Mouse (Mus musculus) megakaryocyte progenitor cell, adult 5-6 weeks (primary cell): ENCODE measurements around the gene Rapsn. TPM values are rescaled to one million over a fixed set of nuclear protein-coding genes. Genes with fewer than 3 reads are reported as not detected.

ENCODE experiments used
- ATAC-seq: replicated peaks from 2 replicates; pipeline ENCODE4 v1.8.0; 2016; ENCODE audit warnings: mild to moderate bottlenecking, moderate TSS enrichment, inconsistent platforms; ENCODE audit not compliant: poor library complexity
- total RNA-seq, 2 experiments: library from RNA; stranded (forward) in 1 of 2; stranded (reverse) in 1 of 2; fragments of 157-497, 149-512 nt in 1 of 2; fragments of 200-1000 nt in 1 of 2; gene quantifications; 2 replicates each; pipeline versions ENCODE4 v1.2.3 to v1.2.4; 2015 to 2017

Rapsn gene
- total RNA-seq, 2 experiments from 2014 or later = 2.7 to 4.1 TPM

DNA sequence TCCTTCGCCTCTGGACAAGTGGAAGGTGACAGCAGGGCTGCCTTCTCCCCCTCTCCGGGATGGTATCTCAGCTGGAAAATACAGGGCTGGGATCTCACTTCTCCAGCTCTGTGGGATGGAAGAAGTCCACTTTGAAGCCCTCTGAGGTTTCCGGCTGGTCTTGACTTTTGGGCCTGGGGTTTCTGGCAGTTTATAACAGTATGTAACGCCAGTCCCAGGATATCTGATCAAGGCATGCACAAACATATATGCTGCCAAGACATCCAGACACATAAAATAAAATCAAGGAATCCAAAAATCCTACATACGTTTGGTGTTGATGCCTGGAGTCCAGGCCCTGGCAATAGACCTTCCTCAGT lies 43.6 kb downstream of the Rapsn start:
- no peak for ATAC-seq

DNA sequence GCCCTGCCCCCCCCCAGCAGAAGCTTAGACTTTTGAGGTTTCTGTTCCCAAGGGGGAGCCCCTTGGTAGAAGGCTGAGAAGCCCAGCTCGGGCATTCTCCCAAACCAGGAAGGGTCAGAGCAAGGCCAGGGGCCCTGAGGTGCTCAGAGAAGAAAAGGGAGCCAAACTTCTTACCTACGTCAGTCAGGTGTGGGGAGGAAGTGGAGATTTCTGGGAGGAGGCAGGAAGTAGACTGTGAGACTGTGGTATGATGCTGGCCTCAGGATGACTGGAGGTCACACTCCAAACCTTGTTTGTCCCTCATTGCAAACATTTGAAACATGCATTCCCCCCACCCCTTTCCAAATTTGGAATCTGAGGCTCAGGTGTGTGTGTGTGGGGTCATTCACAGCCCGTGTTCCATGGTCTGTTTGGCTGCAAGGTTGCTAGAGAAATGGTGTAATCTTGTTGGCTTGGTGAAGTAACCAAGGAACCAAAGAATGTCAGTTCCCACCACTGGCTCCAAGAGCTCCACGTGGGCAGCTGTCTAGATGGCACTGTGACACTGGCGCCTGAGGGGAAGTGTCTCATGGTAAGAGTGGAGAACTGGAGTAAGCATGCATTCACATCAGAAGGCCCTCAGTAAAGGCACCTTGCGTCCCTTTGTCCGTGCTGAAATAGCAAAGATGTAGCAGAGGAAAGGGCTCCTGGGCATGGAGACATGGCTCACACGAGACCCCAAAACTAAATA lies 45.5 kb downstream of the Rapsn start:
- peak; percentile 43 for ATAC-seq

DNA sequence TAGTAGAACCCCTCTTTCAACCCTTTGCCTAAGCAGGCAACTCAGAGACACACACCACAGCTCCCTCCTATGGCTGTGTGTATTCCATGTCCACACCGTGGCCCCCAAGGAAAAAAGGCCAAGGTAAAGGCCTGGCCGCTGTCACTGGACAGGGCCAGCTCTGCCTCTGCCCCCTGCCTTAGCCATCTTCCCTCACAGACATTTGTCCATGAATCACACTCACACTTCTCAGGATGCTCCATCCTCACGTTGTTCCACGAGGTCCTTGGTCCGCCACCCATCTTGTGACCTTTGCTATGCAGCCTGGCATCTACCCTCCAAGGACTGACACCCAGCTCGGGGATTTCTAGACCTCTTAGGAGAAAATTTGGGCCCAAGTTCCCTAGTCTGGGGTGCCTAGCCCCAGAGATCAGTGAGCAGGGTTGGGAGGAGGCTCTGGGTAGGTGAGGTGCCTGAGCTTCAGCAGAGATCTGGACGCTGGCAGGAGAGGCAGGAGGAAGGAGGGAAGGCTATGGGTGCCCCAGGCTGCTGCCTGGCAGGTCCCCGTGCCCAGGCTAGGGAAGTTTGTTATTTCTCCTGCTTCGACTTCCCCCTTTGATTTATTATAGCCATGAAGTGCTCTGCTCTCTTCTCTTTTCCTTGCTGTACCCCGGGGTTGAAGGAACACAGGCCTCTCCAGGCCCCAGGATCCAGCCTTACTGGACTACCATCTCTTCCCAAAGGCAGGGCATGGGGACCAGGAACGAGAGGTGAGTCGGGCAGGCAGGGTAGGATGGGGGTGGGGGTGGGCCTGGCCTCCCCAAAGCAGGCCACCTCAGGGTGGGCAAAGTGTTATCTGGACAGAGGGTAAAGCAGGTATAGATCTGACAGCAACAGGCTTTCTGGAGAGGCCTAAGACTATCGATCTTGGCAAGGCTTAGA lies 46.6 kb downstream of the Rapsn start, which contains the start of gene Spi1:
Gene Spi1, plus strand, starts transcription at position 616 of the 921 bp plus-strand sequence.
- no peak for ATAC-seq

DNA sequence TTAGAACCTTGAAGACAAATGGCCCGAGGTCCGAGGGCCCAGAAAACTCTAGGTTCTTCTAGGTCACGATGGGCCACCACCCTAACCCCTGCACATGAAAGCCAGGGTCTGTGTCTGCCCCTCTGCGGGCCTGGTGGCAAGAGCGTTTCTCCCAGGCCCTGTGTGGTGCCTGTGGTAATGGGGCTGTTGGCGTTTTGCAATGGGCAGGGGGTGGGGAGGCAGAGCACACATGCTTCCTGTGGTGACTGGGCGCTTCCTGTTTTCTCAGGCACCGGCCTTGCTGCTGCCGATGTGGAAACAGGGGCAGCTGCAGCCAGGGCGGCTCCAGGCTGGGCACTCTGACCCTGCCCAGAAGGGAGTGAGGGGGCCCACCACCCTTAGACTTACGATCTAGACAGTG lies 47.4 kb downstream of the Rapsn start:
- ATAC-seq = peak; percentile 71

DNA sequence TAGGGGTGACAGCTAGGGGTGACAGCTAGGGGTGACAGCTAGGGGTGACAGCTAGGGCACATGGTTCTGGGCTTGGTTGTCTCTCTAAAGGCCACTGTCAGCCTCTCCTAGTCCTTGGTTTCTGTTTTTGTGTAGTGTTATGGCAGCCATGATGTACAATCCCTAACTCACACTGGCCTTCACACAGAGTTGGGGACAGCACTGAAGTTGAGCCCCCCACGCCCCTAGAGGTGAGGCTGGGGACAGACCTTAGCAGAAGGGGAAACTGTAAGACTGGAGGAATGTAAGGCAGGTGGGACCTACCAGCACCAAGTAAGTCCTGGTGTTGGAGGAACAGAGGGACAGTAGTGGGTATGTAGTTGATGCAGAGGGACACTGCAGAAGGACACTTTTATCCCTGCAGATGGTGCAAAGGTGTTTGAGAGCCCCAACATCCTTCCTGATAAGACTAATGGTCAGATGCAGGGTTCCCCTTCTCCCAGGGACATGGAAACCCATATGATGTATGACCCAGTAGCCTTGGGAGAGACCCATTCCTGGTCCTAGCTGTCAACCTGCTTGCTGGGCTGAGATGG lies 48.0 kb downstream of the Rapsn start:
- ATAC-seq = peak; percentile 9

DNA sequence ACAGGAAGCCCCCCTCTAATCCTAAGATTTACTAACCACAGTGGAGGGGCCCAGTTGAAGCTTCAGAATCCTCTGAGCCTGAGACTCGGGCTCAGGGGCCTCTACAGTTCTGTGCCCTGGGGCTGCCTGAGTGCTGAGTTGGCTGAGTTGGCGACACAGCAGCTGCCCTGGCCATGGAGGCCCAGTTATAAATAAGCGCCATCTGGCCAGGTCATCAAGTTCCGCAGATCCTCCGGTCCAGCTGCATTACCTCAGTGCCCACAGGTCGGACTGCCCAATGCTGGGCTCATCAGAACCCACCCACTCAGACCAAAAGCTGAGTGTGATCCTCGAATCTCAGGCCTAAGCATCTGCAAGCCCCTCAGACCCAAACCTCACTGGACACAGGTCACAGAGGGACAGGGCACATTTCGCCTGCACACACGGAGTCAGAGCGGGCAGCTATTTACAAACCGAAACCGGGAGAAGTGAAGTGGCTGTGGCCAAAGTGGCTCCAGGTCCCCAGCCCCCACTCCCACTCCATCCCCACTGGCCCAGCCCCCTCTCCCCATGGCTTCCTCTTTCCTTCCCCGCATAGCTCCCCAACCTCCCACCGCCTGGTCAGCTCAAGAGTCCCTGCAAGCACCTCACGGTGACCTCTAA lies 48.9 kb downstream of the Rapsn start:
- ATAC-seq = peak; percentile 23; the same call in 1 of the 2 replicates

DNA sequence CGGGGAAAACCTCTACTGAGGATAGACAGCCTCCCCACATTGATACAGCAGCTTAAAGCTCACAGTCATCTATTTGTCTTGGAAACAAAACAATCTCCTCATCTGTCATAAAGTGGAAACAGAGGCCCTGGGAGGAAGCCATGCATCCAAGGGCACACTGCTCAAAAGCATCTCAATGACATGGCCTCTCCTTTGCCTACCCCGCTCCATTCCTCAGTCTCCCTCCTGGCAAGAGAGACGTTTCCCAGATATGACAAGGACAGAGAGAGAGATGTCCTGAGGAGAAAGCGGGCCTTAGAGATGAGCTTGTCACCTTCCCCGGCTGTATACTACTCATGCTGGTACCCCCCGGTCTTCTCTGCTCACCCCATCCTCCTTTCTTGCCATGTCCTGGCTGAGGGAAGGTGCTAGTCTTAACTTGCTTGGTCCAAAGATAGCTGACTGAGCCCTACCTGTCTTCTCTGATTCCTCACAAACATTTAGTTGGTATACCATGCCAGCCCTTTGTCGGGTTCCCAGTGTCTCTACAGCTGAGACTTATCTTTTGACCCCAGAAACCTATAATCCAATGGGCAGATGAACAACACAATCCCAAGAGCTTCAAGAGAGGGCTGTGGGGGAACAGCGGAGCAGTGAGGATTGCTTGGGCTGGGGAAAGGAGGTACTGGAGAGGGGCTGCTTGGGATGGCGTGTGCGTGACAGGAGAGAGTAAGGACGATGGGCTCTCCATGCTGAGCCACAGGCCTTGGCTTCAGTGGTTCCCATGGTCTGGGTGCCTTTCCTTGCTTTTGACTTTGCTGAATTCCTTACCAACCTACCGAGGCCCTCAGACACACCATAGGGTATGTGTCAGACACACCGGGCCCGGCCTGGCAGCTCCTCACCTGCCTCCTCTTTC lies 50.3 kb downstream of the Rapsn start:
- ATAC-seq = no peak

DNA sequence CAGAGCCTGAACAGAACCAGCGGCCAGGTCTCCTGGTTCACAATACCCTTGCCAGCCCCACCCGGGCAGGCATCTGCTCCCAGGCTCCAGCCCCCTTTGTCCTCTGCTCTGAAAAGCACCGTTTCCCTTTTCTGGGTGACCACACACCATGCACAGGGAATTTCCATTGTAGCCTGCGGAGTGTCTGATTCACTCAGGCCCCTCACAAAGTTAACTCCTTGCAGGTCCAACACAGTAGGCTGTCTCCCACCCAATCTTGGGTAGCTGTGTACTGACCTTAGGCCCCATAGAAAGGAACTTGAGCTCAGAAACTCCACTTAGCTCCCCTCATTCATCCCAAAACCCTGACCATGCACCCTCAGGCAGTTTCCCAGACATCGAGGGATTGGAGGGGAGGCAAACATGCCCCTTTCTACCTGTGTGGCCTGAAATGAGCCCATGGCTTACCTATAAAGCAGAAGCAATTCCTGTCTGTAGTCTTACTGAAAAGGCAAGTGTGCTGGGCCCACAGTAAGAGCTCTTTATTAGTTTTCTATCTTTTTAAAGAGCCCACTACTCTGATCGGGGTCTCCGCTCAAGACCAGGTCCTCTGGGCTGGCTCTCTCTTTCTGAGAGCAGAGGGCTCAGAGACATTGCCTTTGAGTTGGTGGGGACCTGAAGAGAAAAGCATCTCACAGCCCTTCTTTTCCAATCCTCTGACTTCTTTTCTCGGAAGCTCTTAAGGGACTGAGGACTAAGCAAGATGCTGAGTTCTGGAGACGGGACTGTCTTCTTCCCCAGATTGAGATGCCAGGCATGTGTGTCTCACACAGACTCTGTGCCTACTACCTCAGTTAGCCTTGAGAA lies 51.2 kb downstream of the Rapsn start:
- peak; percentile 27 for ATAC-seq

DNA sequence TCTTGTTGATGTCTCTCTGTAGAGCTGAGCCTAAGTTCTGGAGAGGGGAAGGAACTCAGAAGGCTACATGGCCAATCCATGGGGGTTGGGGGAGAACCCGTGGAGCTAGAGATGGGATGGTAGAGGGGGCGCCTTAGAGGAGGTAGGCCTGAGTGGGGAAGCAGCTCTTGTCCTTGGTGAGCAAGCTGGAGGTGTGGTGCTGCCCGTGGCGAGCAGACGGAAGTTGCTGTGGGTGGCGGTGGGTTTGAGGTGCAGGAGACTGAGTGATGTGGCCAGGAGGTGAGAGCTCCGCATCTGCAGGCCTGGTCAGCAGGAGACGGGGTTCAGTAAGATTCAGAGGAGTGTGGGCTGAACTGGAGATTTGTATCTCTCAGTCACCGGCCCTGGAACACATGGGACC lies 52.0 kb downstream of the Rapsn start:
- ATAC-seq = 0 out of 2 replicates have a peak, but pooled peaks have one; percentile 4

DNA sequence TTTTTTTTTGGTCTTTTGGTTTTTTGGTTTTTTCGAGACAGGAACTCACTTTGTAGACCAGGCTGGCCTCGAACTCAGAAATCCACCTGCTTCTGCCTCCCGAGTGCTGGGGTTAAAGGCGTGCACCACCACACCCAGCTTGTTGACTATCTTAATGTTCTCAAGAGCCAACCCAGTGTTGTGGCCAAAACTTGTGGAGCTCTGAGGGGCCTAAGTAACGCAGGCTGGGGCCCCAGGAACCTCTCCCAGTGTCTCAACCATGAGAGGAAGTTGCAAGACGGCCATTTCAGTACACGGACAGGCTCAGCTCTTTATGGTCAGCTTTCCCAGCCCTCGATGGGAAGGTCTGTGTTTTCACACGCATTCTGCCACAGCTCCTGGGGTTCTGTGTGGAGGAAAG lies 53.6 kb downstream of the Rapsn start:
- ATAC-seq = peak; percentile 42

DNA sequence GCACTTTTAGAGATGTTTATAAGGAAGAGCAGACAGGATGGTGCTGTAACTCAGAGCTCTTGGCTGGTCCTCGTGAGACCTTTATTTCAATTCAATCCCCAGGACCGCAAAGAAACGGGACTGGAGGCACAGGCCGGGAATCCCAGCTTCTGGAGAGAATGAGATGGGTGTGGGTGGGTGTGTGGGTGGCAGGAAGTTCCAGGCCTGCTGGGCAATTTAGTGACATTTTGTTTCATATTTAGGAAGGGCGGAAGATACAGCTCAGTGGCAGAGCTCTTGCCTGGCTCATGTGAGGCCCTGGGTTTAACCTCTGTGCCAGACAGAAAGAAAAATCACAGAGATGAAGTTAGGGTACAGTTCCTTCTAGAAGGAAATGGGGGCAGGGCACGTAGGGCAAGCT lies 54.8 kb downstream of the Rapsn start:
- no peak for ATAC-seq

DNA sequence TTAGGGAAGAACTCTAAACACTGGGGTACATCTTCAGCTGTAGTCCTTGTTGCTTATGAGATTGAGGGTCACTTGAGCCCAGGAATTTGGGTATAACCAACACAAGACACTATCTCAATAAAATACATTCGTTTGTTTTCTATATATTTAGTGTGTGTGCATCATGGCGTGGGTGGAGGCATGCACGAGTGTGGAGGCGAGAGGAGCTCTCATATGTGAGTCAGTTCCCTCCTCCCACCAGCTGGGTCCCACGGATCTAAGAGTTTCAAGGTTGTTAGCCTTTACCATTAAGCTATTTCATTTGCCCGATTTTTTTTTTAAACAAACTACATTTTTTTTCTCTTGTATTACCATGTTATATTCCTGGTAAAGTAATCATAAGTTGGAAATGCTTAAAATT lies 55.4 kb downstream of the Rapsn start:
- ATAC-seq = no peak

Other genes with a start within 250 kb of the Rapsn start
- gene Mtch2, start 188.5 kb upstream of the Rapsn start, total RNA-seq (2015) = 155 and 176 TPM in 2 replicates
- gene Mtch2, start 188.5 kb upstream of the Rapsn start, total RNA-seq (2017) = 170 and 182 TPM in 2 replicates
- gene C1qtnf4, start 149.8 kb upstream of the Rapsn start, total RNA-seq (2015) = not detected in 2 replicates
- gene C1qtnf4, start 149.8 kb upstream of the Rapsn start, total RNA-seq (2017) = not detected in 2 replicates
- gene Kbtbd4, start 130.9 kb upstream of the Rapsn start, total RNA-seq (2015) = 10.0 and 16.4 TPM in 2 replicates
- 15.1 and 17.6 TPM in 2 replicates for gene Kbtbd4, start 130.9 kb upstream of the Rapsn start, total RNA-seq (2017)
- gene Ndufs3, start 130.8 kb upstream of the Rapsn start, total RNA-seq (2015) = 156 and 172 TPM in 2 replicates
- gene Ndufs3, start 130.8 kb upstream of the Rapsn start, total RNA-seq (2017) = 68.0 and 89.2 TPM in 2 replicates
- 34.0 and 42.8 TPM in 2 replicates for gene Celf1, start 95.2 kb upstream of the Rapsn start, total RNA-seq (2015)
- 23.7 and 37.6 TPM in 2 replicates for gene Celf1, start 95.2 kb upstream of the Rapsn start, total RNA-seq (2017)
- 102 and 103 TPM in 2 replicates for gene Psmc3, start 18.4 kb downstream of the Rapsn start, total RNA-seq (2015)
- 310 and 320 TPM in 2 replicates for gene Psmc3, start 18.4 kb downstream of the Rapsn start, total RNA-seq (2017)
- gene Slc39a13, start 34.8 kb downstream of the Rapsn start, total RNA-seq (2015) = 9.2 and 14.8 TPM in 2 replicates
- gene Slc39a13, start 34.8 kb downstream of the Rapsn start, total RNA-seq (2017) = 7.0 and 8.9 TPM in 2 replicates
- 182 and 235 TPM in 2 replicates for gene Spi1, start 46.8 kb downstream of the Rapsn start, total RNA-seq (2015)
- 82.5 and 97.3 TPM in 2 replicates for gene Spi1, start 46.8 kb downstream of the Rapsn start, total RNA-seq (2017)
- 0.17 TPM in 1 of 2 replicates, not detected in the other for gene Mybpc3, start 82.5 kb downstream of the Rapsn start, total RNA-seq (2015)
- gene Mybpc3, start 82.5 kb downstream of the Rapsn start, total RNA-seq (2017) = 0.20 TPM in 1 of 2 replicates, not detected in the other
- 15.8 and 19.9 TPM in 2 replicates for gene Madd, start 148.2 kb downstream of the Rapsn start, total RNA-seq (2015)
- 27.3 and 34.4 TPM in 2 replicates for gene Madd, start 148.2 kb downstream of the Rapsn start, total RNA-seq (2017)
- gene Nr1h3, start 167.2 kb downstream of the Rapsn start, total RNA-seq (2015) = 0.81 and 0.86 TPM in 2 replicates
- gene Nr1h3, start 167.2 kb downstream of the Rapsn start, total RNA-seq (2017) = 0.95 TPM in 1 of 2 replicates, not detected in the other
- 15.8 and 15.9 TPM in 2 replicates for gene Acp2, start 167.3 kb downstream of the Rapsn start, total RNA-seq (2015)
- gene Acp2, start 167.3 kb downstream of the Rapsn start, total RNA-seq (2017) = 15.2 and 26.2 TPM in 2 replicates
- gene Ddb2, start 201.4 kb downstream of the Rapsn start, total RNA-seq (2015) = 11.5 and 11.8 TPM in 2 replicates
- gene Ddb2, start 201.4 kb downstream of the Rapsn start, total RNA-seq (2017) = 7.7 and 10.6 TPM in 2 replicates
- not detected in 2 replicates for gene Pacsin3, start 220.3 kb downstream of the Rapsn start, total RNA-seq (2015)
- not detected in 2 replicates for gene Pacsin3, start 220.3 kb downstream of the Rapsn start, total RNA-seq (2017)
- 32.7 and 33.6 TPM in 2 replicates for gene Arfgap2, start 229.4 kb downstream of the Rapsn start, total RNA-seq (2015)
- 38.2 and 41.4 TPM in 2 replicates for gene Arfgap2, start 229.4 kb downstream of the Rapsn start, total RNA-seq (2017)